Mouse (Mus musculus): ENCODE data around the gene Arhgef1.

DNA sequence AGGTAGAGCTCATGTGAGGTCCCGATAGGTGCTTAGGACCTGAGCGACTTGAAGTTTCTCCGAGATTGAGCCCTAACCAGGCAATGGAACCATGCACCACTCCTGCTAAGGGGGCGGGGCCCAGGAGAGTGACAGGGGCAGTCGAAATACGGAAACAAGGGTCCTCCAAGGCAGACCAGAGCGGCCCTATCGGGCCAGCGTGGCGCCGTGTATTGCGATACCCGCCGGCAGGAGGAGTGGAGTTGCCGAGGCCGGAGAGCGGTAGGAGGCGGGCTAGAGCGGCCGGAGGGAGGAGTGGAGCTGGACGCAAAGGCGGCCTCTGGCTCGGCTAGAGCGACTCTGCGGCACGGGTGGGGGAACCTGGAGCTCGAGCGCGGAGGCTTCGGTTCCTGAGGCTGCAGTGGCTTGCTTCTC is 1.4 kb downstream of the Arhgef1 start:
- TF ChIP-seq CTCF (IDR thresholded peaks at IDR 0.05; ENCODE audit: low read depth), result peak; percentile 86
- TF ChIP-seq EP300 (optimal IDR thresholded peaks at IDR 0.05), result no peak

All from stomach, postnatal 0 days (tissue).